Mouse (Mus musculus): ENCODE data around the gene Zbtb20.

Gene Zbtb20

GRCm38 (mm10) chr16:43443034-43443433 lies 567.4 kb downstream of the Zbtb20 start:
- DNase-seq (ENCODE audit: low spot score in 2 of 2) = no peak

GRCm38 (mm10) chr16:43448141-43448981 lies 572.7 kb downstream of the Zbtb20 start:
- no peak for DNase-seq (ENCODE audit: low spot score in 2 of 2)

- no peak for DNase-seq (ENCODE audit: low spot score in 2 of 2)
Observed at GRCm38 (mm10) chr16:43454370-43454934, 578.8 kb downstream of the Zbtb20 start.

- DNase-seq (ENCODE audit: low spot score in 2 of 2) = no peak
Observed at GRCm38 (mm10) chr16:43456446-43457172, 580.9 kb downstream of the Zbtb20 start.

- no peak for DNase-seq (ENCODE audit: low spot score in 2 of 2)
Observed at GRCm38 (mm10) chr16:43457814-43458213, 582.1 kb downstream of the Zbtb20 start.

GRCm38 (mm10) chr16:43458726-43459223 lies 583.1 kb downstream of the Zbtb20 start:
- DNase-seq (ENCODE audit: low spot score in 2 of 2) = no peak

- DNase-seq (ENCODE audit: low spot score in 2 of 2) = no peak
Observed at GRCm38 (mm10) chr16:43461745-43462378, 586.2 kb downstream of the Zbtb20 start.

- no peak for DNase-seq (ENCODE audit: low spot score in 2 of 2)
Observed at GRCm38 (mm10) chr16:43462470-43463455, 587.1 kb downstream of the Zbtb20 start.

GRCm38 (mm10) chr16:43463684-43464475 lies 588.2 kb downstream of the Zbtb20 start:
- DNase-seq (ENCODE audit: low spot score in 2 of 2) = no peak

- no peak for DNase-seq (ENCODE audit: low spot score in 2 of 2)
Observed at GRCm38 (mm10) chr16:43464476-43465080, 588.9 kb downstream of the Zbtb20 start.

GRCm38 (mm10) chr16:43465368-43465839 lies 589.7 kb downstream of the Zbtb20 start:
- DNase-seq (ENCODE audit: low spot score in 2 of 2) = no peak

- DNase-seq (ENCODE audit: low spot score in 2 of 2) = no peak
Observed at GRCm38 (mm10) chr16:43465921-43466748, 590.5 kb downstream of the Zbtb20 start.

GRCm38 (mm10) chr16:43466749-43467065 lies 591.0 kb downstream of the Zbtb20 start:
- DNase-seq (ENCODE audit: low spot score in 2 of 2) = no peak

GRCm38 (mm10) chr16:43471060-43471459 lies 595.4 kb downstream of the Zbtb20 start:
- DNase-seq (ENCODE audit: low spot score in 2 of 2) = no peak

- no peak for DNase-seq (ENCODE audit: low spot score in 2 of 2)
Observed at GRCm38 (mm10) chr16:43474941-43475728, 599.5 kb downstream of the Zbtb20 start.

GRCm38 (mm10) chr16:43476921-43477320 lies 601.2 kb downstream of the Zbtb20 start:
- no peak for DNase-seq (ENCODE audit: low spot score in 2 of 2)

- no peak for DNase-seq (ENCODE audit: low spot score in 2 of 2)
Observed at GRCm38 (mm10) chr16:43478352-43478751, 602.7 kb downstream of the Zbtb20 start.

- DNase-seq (ENCODE audit: low spot score in 2 of 2) = no peak
Observed at GRCm38 (mm10) chr16:43480532-43480931, 604.9 kb downstream of the Zbtb20 start.
